21 mouse cellular contexts compared by ENCODE assay signal in the genomic region with DNA sequence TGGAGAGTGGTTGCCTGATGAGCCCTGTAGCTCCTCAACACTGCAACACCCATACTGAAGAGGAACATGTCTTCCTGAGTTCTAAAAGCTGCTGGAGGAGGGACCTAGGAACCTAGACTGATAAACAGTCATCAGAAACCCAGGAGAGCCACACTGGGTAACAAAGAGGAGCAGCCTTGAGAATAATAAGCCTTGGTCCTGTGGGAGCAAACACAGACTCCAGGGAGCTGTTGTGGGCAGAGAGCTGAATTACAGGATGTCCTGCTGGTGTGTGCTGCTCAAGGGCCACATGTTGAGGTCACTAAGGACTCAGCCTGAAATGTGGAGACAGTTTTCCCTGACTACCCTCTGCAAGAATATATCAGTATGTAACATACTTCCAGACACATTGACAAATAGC. TPM values are rescaled to one million over a fixed set of nuclear protein-coding genes. Genes with fewer than 3 reads are reported as not detected.
DNase-seq lines count a peak whose midpoint lies in the region; ATAC-seq and TF ChIP-seq lines count a peak whose summit lies in the region.
"Had no signal": no experiment of that assay in that cellular context is flagged by ENCODE, and none has a peak within 500 bp of the region (broad histone marks: within the 10 kb centered on the region; RNA-seq: fewer than 3 reads in every experiment).

No protein-coding gene starts in this region.

- no peak overlapping the region for H3K4me3 ChIP-seq in heart, adult 2 months
- no peak overlapping the region for H3K4me3 ChIP-seq in layer of hippocampus, adult 2 months
- H3K4me3 ChIP-seq: embryonic facial prominence, embryonic 15.5 days; forebrain, embryonic 15.5 days; neural tube, embryonic 12.5 days had no signal

- TF ChIP-seq POLR2A in heart, adult 2 months (IDR thresholded peaks at IDR 0.05; ENCODE audit: insufficient read depth, low read depth, low read length) = peak; percentile 15; the same call in 1 of the 2 replicates

- peaks cover 17% of the 10 kb centered on the region for H3K36me3 ChIP-seq in heart, adult 2 months (ENCODE audit: control insufficient read depth, insufficient read depth, low read length)
- H3K36me3 ChIP-seq: embryonic facial prominence, embryonic 15.5 days; forebrain, embryonic 15.5 days; neural tube, embryonic 12.5 days had no signal

- H3K4me1 ChIP-seq in heart, adult 2 months (ENCODE audit: control insufficient read depth, insufficient read depth, low read length) = peaks cover 45% of the 10 kb centered on the region
- H3K4me1 ChIP-seq: forebrain, embryonic 15.5 days had no signal

- peak in 1 of 2 experiments; percentile 52 for DNase-seq in heart, adult 2 months
- DNase-seq in heart, postnatal 4 days = no peak
- DNase-seq in layer of hippocampus, adult 2 months (ENCODE audit: low spot score in 2 of 2) = no peak
- no peak for DNase-seq in layer of hippocampus, adult 11-12 months (ENCODE audit: low spot score)
- DNase-seq in 416B (ENCODE audit: low read depth) = peak; percentile 46
- no peak for DNase-seq in thymus, postnatal 0 days (ENCODE audit: low spot score)
- DNase-seq: cerebellum, adult 11-12 months; gastrocnemius, postnatal 36 days; kidney, postnatal 14 days; left cerebral cortex, postnatal 4 days; lung, embryonic 14.5 days; midbrain, embryonic 14.5 days; right cerebral cortex, postnatal 4 days; thymus, postnatal 25 days had no signal

- TF ChIP-seq CTCF in heart, adult 2 months (IDR thresholded peaks at IDR 0.05) = peak; percentile 12; the same call in 1 of the 2 replicates
- no peak for TF ChIP-seq CTCF in layer of hippocampus, adult 2 months (conservative IDR thresholded peaks at IDR 0.05)

- H3K27me3 ChIP-seq in heart, adult 2 months (ENCODE audit: control insufficient read depth, insufficient read depth, low read length) = no peaks in the 10 kb centered on the region
- H3K27me3 ChIP-seq: embryonic facial prominence, embryonic 15.5 days; forebrain, embryonic 15.5 days; neural tube, embryonic 12.5 days had no signal

- H3K9ac ChIP-seq in heart, adult 2 months (ENCODE audit: low read depth, low read length) = no peak overlapping the region
- H3K9ac ChIP-seq: embryonic facial prominence, embryonic 15.5 days; forebrain, embryonic 15.5 days; lung, embryonic 14.5 days; neural tube, embryonic 12.5 days had no signal

- ATAC-seq in common myeloid progenitor, adult 5-6 weeks (replicated peaks; ENCODE audit: low read depth, poor library complexity, severe bottlenecking) = 0 out of 2 replicates have a peak, but pooled peaks have one; percentile 14
- ATAC-seq in erythroid progenitor cell, adult 5-6 weeks (replicated peaks; ENCODE audit: low FRiP score, poor library complexity, severe bottlenecking) = no peak
- ATAC-seq: CD4-positive, CD25-positive, alpha-beta regulatory T cell, adult 4 months; forebrain, embryonic 15.5 days; hindbrain, embryonic 16.5 days had no signal

- peaks cover 20% of the 10 kb centered on the region for H3K79me2 ChIP-seq in heart, adult 2 months (replicated peaks; ENCODE audit: control insufficient read depth, insufficient read depth, low read length)

- peak; percentile 87 for TF ChIP-seq EP300 in heart, adult 2 months (IDR thresholded peaks at IDR 0.05; ENCODE audit: insufficient read depth, low read depth, low read length)

- intact Hi-C loops in heart, adult 2 months (cut with DNase I) = loop anchor here (2.0 to 5.0 kb wide), 3 partner anchors 23 to 44 kb away; no protein-coding TSS in a partner anchor

- H3K27ac ChIP-seq in heart, adult 2 months = peak overlapping the region; percentile 66
- 0 out of 2 replicates have a peak overlapping the region, but pooled peaks have one; percentile 43 for H3K27ac ChIP-seq in layer of hippocampus, adult 2 months
- H3K27ac ChIP-seq: embryonic facial prominence, embryonic 15.5 days; forebrain, embryonic 15.5 days; neural tube, embryonic 12.5 days had no signal

RNA-seq across cellular contexts. Expression of gene Gatad2a, which starts 38.3 kb away (rescaled TPM):
- 10 to 100 TPM; 36.4 TPM for total RNA-seq in heart, adult 2 months (2021)
- 23.7 and 24.7 TPM in 2 replicates for polyA plus RNA-seq in heart, adult 2 months (2012; rRNA removed)
- 10 to 100 TPM; 75.9 to 79.5 TPM for total RNA-seq in heart, postnatal 4 days (2021)
- 10 to 100 TPM; 29.7 to 32.4 TPM for total RNA-seq in layer of hippocampus, adult 2 months (2021)
- total RNA-seq in common myeloid progenitor, adult 5-6 weeks (2017) = 86.7 and 90.0 TPM in 2 replicates
- 42.8 and 46.9 TPM in 2 replicates for total RNA-seq in erythroid progenitor cell, adult 5-6 weeks (2015; ENCODE audit: low replicate concordance)
- 47.5 and 48.0 TPM in 2 replicates for total RNA-seq in erythroid progenitor cell, adult 5-6 weeks (2017; ENCODE audit: low replicate concordance)
- polyA plus RNA-seq in thymus, postnatal 0 days (2015; fragmentation: Nextera tagmentation; extraction: Ambion mirVana) = 60.6 and 60.8 TPM in 2 replicates

RNA-seq across cellular contexts. Expression of gene Yjefn3, which starts 55.4 kb away (rescaled TPM):
- total RNA-seq in heart, adult 2 months (2021) = 10 to 100 TPM; 13.3 to 16.8 TPM
- 11.5 and 14.2 TPM in 2 replicates for polyA plus RNA-seq in heart, adult 2 months (2012; rRNA removed)
- 1 to 10 TPM; 6.2 to 8.6 TPM for total RNA-seq in heart, postnatal 4 days (2021)
- total RNA-seq in layer of hippocampus, adult 2 months (2021) = 10 to 100 TPM; 29.3 to 32.5 TPM
- not detected in 2 replicates for total RNA-seq in common myeloid progenitor, adult 5-6 weeks (2017)
- not detected in 2 replicates for total RNA-seq in erythroid progenitor cell, adult 5-6 weeks (2015; ENCODE audit: low replicate concordance)
- total RNA-seq in erythroid progenitor cell, adult 5-6 weeks (2017; ENCODE audit: low replicate concordance) = not detected in 2 replicates
- polyA plus RNA-seq in thymus, postnatal 0 days (2015; fragmentation: Nextera tagmentation; extraction: Ambion mirVana) = 3.7 and 4.0 TPM in 2 replicates

RNA-seq across cellular contexts. Expression of gene Ndufa13, which starts 55.5 kb away (rescaled TPM):
- 100 to 1,000 TPM; 417 to 492 TPM for total RNA-seq in heart, adult 2 months (2021)
- polyA plus RNA-seq in heart, adult 2 months (2012; rRNA removed) = 443 and 488 TPM in 2 replicates
- 100 to 1,000 TPM; 286 to 326 TPM for total RNA-seq in heart, postnatal 4 days (2021)
- total RNA-seq in layer of hippocampus, adult 2 months (2021) = 100 to 1,000 TPM; 154 to 157 TPM
- total RNA-seq in common myeloid progenitor, adult 5-6 weeks (2017) = 82.1 and 100 TPM in 2 replicates
- 20.5 and 29.6 TPM in 2 replicates for total RNA-seq in erythroid progenitor cell, adult 5-6 weeks (2015; ENCODE audit: low replicate concordance)
- 29.0 and 40.8 TPM in 2 replicates for total RNA-seq in erythroid progenitor cell, adult 5-6 weeks (2017; ENCODE audit: low replicate concordance)
- polyA plus RNA-seq in thymus, postnatal 0 days (2015; fragmentation: Nextera tagmentation; extraction: Ambion mirVana) = 228 and 241 TPM in 2 replicates

RNA-seq across cellular contexts. Expression of gene Tssk6, which starts 55.9 kb away (rescaled TPM):
- under 1 TPM; 0.16 to 0.23 TPM for total RNA-seq in heart, adult 2 months (2021)
- 0.23 and 0.49 TPM in 2 replicates for polyA plus RNA-seq in heart, adult 2 months (2012; rRNA removed)
- under 1 TPM in 1 of 2 experiments, not detected in 1; 0.33 TPM for total RNA-seq in heart, postnatal 4 days (2021)
- under 1 TPM in 1 of 2 experiments, not detected in 1; 0.64 TPM for total RNA-seq in layer of hippocampus, adult 2 months (2021)
- 1.2 TPM in 1 of 2 replicates, not detected in the other for total RNA-seq in common myeloid progenitor, adult 5-6 weeks (2017)
- not detected in 2 replicates for total RNA-seq in erythroid progenitor cell, adult 5-6 weeks (2015; ENCODE audit: low replicate concordance)
- not detected in 2 replicates for total RNA-seq in erythroid progenitor cell, adult 5-6 weeks (2017; ENCODE audit: low replicate concordance)
- 5.0 and 5.1 TPM in 2 replicates for polyA plus RNA-seq in thymus, postnatal 0 days (2015; fragmentation: Nextera tagmentation; extraction: Ambion mirVana)
- total RNA-seq: gastrocnemius, postnatal 36 days; left cerebral cortex, postnatal 4 days had no signal
